Mouse (Mus musculus): ENCODE measurements at regions not wholly inside any gene's neighbourhood (a gene's known extent, or its start where the extent isn't known, plus 50 kb on each side); places are given as distances from the start of the nearest gene placed in this dataset.
"Not testable (repeated sequence)": the region's sequence is repeated elsewhere in the genome, so short reads cannot be mapped to it uniquely, and the experiment has no call there.

- DNase-seq = no peak
Measured at GRCm38 (mm10) chr1:41887556-41887955, 808.0 kb upstream of the Pou3f3 start.

DNA sequence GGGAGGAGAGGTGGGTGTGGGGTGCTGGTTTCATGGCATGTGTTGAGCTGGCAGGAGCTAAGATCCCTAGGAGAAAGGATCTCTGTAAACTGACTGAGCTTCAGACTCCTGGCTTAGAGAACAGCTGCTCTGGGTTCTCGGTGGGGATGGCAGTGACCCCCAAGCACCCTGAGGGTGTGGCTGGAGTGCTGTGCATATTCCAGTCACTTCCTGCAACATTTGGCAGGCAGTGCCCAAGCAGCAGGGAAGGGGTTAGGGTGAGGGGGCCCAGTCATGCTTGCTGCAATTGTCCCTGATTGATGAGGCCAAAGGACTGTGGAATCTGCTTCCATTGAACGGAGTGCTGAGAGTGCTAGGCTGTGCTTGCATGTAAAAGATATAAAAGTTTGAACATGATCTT is 807.4 kb upstream of the Pou3f3 start:
- no peak for DNase-seq

DNA sequence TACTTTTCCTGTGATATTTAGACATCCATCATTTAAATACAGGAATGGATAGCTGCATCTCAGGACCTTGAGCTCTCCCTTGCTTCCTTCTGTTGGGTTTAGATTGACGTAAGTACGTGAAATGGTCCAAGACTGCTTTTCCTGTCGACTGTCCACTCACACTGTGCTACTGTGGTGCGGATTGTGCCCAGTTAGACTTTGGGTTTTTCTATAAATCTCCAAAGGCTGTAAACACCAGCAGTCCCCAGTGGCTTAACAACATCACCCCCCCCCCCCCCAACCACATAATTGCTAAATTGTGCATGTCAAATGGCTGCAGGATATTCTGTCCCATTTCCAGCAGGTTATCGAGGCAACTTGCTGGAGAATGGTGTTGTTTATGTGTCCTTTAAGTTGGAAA is 806.6 kb upstream of the Pou3f3 start:
- no peak for DNase-seq

DNA sequence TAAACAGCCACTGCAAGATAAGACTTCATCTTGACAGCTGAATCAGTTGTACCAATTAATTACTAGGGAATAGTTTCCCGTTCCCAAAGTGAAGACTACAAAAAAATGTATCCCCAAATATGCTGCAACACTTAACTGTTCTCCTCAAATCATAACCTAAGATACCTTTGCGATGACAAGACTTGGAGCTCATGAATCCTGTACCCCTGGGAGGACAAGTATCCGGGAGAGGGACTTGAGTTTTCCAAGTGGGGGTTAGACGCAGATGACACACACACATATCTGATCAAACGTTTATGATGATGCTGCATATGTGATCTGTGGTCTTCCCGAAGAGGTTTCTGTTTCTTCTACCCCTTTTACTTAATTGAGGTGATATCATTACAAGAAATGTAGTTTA is 805.6 kb upstream of the Pou3f3 start:
- no peak for DNase-seq

DNA sequence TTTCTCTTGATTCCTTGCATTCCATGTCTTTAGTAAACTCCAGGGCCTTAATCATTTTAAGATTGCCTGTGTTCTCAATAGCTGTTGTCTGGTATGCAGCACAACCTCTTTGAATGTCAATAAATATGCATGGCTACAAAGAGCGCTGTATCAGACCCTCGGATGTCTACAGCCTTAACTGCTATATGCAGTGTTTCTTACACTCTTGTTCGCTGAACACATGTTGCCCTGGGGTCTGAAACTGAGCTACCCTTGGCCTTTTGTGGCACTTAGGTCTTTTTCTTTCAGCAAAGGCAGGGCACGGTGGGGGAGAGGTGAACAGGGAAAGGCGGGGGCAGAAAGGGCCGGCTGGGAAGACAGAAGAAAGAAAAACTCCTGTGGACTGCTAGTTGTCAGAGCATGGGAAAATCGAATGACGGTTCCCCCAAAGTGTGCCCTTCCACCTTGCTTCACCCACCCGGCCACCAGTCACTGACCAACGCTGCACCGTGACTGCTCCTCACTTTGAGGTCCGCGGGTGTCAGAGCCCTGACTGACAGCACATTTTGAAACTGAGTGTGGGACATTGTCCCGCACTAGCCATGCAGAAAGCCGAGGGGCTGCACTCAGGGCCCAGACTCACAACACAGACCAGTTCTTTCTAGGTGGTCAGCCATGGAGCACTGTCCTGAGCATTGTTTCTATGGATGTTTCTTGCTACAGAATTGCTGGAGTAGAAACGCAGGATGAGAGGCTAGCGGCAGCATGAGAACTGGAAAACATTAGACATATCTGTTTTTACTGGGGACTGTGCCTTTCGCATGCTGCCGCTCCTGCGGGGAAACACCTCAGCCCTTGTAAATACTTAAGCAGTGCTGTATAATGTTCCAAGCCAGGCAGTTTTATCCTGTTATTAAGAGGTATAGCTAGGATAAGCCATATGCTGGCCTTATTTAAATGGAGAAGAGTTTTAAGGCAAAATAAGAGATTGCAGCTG is 804.6 kb upstream of the Pou3f3 start:
- no peak for DNase-seq

DNA sequence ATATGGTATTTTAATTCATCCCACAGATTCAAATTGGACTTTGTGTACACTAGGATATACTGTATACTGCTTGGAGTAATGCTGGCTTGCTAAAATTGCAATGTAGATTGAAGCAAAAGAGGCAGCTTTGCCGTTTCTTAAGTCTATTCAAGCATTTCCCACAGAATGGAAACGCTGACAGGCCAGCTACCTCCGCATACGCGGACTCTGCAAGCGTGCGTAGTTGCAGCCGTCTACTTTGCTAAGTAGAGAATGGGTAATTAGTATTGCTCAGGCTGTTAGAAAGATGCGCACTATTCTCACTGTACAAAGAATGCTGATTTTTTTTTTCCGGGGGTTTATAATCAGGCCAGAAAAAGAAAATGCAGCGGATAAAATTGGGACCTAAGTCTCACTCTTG is 803.8 kb upstream of the Pou3f3 start:
- no peak for DNase-seq

DNA sequence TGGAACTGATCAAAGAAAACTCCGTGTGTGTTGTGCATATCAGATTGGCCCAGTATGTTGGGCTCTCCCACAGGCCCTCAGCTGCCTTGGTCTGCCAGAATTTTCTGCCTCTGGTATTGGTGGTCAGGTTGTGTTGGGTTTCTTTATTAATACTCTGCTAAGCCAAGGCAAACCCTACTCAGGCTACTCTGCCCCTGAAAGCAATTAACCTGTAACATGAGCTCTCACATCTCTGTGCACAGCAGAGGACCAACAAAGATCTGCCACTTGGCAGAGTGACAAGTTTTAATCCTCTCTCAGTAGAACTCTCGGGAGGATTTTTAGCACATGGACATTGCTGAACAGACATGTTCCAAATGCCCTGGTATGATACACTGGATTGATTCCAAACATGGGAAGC is 803.2 kb upstream of the Pou3f3 start:
- no peak for DNase-seq

GRCm38 (mm10) chr1:41897768-41898330 is 797.7 kb upstream of the Pou3f3 start:
- DNase-seq = no peak

DNA sequence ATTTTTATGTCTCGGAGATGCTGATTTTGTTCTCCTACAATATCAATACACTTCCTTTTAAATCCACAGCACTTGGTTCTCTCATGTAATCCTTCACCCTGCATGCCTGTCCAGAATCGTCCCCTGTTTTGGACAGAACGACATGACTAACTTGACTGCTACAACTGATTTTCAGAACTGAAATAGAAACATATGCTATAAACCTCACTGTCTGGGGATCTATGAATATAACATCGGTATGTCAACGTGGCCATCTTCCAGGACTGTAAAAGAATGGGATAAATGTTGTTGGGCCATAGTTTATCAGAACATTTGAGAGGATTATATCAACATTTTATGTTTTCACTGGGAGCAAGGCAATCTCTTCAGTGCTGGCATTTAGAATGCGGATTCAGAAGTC is 795.2 kb upstream of the Pou3f3 start:
- DNase-seq = no peak

DNA sequence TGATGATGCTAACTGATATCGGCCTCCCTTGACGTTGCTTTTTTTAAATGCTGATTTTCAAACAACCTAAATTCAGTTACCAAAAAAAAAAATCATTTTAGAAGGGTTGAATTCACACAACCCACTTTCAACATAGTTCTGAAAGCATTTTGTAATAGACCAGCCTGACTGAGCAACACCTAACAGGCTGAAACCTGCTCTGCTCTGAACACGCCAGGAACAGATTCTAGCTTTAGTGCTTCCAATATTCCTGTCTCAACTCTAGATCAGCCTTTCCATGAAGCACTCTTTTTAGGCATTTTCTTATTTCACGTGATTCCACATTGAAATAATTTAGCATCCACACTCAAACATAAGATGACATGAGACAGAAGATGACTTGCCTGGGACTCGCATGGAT is 789.6 kb upstream of the Pou3f3 start:
- DNase-seq = no peak

- DNase-seq = no peak
Measured at GRCm38 (mm10) chr1:41908001-41908807, 787.4 kb upstream of the Pou3f3 start.

DNA sequence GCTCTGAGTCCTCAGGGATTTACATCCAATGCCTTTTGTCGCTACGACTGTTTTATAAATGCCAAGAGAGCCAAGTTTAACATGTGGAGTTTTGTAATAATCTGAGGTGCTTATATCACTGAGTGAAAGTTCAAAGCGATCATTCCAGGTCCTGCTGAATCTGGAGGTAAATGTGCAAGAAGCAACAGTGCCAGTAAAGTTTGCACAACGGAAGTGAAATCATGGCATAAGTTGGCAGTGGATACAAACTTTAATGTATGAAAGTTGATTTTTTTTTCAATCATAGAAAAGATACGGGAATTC is 786.8 kb upstream of the Pou3f3 start:
- no peak for DNase-seq

DNA sequence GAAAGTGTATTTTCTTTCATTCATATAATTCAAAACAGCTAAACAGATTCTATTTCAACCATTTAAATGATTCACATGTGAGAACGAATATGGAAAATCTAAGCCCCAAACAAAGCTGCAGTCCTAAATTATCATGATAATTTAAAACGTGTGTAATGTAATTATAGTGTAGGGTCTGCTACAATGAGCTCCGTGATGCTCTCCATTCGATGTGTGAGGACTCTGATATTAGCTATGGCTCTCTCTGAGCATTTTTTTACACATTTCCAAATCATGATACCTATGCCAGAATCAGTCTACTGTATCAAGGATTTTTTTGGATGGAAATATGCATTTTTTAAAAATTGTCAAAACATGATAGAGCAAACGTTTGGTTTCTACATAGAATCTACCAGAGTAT is 785.8 kb upstream of the Pou3f3 start:
- DNase-seq = no peak

DNA sequence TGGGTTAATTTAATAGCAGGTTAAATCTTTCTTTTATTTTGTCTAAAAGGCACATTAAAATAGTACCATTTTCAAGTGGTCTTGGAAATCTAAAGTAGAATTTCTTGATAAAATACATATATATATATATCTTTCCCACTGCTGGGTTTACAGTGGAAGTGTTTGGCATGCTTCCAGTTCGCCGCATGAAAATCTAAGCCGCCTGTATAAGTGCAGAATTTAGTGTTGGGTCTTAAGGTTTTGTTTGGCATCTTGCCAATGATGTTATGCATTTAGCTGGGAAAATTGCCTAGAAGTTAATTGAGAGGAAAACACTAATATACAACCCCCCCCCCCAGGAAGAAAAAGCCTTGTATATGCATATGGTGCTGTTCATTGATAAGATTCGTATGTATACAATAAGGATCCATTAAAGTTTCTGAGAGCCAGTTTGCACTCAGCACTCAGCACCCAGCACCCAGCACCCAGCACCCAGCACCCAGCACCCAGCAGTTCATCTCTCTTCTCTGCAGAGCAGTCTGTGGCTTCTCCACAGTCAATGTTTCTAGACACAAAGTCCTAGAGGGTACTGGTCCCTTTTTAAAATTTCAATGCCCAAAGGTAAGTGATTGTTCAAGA is 778.7 kb upstream of the Pou3f3 start:
- no peak for DNase-seq

- DNase-seq = not testable (repeated sequence)
Measured at GRCm38 (mm10) chr1:41917807-41918206, 777.8 kb upstream of the Pou3f3 start.

DNA sequence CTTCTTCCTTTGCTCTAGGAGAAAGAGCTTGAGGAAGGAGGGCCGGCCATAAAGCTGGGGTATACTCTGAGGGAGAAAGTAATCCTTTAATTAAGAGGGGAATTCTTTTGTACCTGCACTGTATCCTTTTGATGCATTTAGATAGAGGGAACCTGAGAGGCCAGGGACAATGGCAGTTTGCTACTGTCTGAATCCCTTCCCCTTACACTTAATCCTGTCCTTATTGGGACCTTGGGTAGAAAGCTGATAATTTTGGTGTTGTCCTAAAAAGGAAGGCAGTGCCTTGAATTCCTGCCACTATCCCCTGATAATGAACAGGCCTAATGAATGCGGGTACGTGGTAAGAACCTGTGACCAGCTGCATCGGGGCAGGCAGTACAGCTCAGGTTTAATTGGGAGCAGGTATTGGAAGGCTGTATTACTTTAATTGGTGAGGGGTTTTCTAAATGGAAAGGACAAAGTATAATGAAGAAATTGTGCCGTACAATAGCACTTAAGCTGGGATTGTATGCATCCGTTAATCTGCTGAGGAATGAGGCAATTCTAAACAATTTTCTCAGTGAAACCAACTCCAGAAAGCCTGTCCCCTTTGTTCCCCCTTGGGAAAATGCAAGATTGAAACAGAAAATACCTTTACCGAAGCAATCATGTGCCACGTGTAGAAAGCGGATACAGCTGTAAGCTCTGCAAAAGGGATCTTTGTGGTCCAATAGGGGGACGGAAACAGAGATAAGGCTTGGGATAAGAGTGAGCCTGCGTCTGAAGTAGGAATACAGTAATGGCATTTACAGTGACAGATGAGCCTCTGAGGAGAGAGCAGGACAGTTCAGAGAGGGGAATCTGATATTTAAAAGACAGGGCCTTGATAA is 776.9 kb upstream of the Pou3f3 start:
- no peak for DNase-seq

DNA sequence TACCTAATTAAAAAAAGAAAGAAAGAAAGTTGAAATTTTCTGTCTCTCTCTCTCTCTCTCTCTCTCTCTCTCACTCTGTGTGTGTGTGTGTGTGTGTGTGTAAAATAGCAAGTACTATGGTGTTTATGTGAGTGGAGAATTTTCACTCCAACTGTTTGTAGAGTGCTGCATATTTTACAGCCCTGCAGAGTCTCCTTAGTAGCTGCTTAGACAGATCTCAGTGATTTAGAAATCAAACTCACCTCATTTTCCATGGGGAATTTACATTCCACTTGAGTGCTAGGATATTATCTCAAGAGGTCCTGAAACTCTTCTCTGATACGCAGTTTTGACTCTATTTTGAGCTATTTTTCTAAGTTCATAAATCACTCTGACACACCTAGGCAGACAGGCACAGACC is 761.8 kb upstream of the Pou3f3 start:
- no peak for DNase-seq

DNA sequence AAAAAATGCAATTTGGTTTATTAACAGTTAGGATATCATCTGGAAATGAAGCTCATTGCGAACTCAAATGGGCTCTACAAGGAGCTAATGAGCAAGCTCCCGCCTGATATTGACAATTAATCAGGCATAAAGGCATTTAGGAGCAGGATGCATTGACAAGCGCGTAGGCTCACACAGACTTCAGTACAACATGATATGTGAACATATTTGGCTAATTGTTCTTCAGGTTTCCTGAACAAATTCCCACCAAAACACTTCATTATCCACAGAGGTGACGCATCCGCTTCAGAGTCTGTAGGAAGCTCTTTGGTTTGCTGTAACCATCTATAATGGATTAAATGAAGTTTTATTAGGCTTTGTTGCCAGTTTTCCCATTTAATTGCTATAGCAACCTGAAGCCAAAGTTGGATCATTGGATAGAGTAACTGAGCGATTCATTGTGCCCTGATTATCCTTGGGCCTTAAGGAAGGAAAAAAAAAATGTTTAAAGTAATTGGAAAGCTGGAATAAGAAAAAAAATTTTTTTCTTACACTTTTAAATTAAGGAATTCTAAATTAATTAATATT is 759.6 kb upstream of the Pou3f3 start:
- no peak for DNase-seq

- DNase-seq = no peak
Measured at GRCm38 (mm10) chr1:41960982-41961381, 734.6 kb upstream of the Pou3f3 start.

DNA sequence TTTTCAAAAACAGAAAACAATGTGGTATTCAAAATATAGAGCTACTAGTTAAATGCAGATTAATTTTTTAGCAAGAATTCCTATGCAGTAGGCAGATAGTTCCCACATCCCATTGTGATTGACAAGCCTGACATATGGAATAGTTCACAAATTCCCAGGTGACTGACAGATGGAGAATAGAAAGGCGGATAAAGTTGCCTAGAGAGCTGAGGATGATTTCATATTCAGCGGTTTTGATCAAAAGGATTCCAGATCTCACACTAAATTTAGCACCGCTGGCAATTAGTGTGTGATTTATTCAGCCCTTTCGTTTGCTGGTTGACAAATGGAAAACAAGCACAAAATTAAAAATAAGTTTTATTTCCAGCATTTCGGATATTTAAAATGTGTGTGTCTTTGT is 714.0 kb upstream of the Pou3f3 start:
- no peak for DNase-seq

- DNase-seq = no peak
Measured at GRCm38 (mm10) chr1:42006235-42006634, 689.3 kb upstream of the Pou3f3 start.
